Mouse (Mus musculus) brain, embryonic 14.5 days (tissue): Measurements from ENCODE around the gene Shc4.

Experiments used
- CTCF ChIP-seq: fragments of 200-500 bp; IDR thresholded peaks from 2 replicates; pipeline ENCODE4 v1.5.1; 2012; ENCODE audit warnings: inconsistent platforms, mild to moderate bottlenecking, moderate library complexity, borderline replicate concordance; ENCODE audit not compliant: insufficient read depth, insufficient read length; ENCODE audit errors: extremely low read depth
- POLR2A ChIP-seq: fragments of 200-500 bp; IDR thresholded peaks from 2 replicates; pipeline ENCODE4 v1.6.1; 2012; ENCODE audit warnings: mild to moderate bottlenecking, inconsistent platforms, borderline replicate concordance; ENCODE audit not compliant: poor library complexity, insufficient read depth, insufficient read length, severe bottlenecking; ENCODE audit errors: extremely low read depth

DNA sequence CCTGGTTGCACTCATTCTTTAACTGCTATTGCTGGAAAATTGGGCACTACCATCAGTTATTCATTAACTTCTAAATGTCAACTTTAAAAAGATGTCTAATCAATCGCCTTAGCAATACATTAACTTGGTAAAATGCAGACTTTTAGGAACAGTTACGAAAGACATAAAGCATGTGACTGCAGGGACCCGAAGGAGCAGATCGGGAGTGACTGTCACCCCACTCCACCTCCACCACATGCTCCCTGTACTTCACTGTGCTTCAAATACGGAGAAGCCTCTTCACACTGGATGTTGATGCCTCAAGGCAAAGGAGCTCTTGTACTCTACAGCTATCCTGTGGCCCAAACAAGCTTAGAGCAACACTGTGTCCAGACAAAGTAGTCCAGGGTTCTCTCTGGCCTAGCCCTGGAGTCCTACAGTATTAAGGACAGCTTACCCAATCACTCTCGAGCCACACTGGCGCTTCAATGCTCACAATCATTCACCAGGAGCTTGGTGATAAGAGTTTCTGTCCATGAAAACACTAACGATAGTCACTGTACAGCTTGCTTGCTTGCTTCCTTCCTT is 108.0 kb downstream of the Shc4 start:
- TF ChIP-seq CTCF, result no peak
- no peak for TF ChIP-seq POLR2A
